Mouse (Mus musculus): ENCODE results near the gene Usp4. TPM values are rescaled to one million over a fixed set of nuclear protein-coding genes. Genes with fewer than 3 reads are reported as not detected.

Usp4 gene
- polyA plus RNA-seq (2014; fragmentation: Illumina TruSeq; extraction: RNeasy Lipid Tissue Mini Kit (QIAGEN cat#74804); ENCODE audit: low read depth, low replicate concordance), result 60.8 TPM

DNA sequence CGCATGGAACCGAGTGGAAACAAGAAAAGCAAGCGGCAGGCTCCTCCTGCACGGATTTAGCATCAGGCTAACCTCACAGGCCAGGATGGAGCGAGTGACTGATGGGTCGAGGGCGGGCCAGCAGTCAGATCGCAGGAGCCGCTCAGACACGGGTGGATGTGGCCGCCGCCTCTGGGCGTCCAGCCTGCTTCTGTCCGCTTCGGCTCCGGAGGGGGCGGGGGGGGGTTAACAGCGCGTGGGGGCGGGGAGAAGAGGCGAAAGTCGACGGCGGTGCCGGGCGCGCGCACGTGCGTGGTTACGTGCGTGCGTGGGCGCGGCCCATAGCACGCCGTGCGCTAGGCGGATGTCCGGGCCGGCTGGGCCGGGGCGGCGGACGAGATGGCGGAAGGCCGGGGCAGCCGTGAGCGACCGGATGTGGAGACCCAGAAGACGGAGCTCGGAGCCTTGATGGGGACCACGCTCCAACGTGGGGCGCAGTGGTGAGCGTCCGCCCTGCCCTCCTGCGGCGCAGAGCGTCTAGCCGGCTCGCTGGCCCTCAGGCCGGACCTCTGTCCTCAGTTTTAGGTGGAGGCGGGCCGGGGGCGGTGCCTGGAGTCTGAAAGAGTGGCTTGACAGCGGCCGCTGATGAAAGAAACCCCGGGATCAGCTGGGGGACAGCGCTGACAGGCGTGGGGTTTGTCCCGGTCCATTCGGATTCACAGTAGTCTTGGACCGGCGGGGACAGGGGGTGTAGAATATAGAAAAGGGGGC is at the start of gene Usp4:
Usp4 (plus strand) TSS at position 314 of the 750 bp plus-strand sequence.

DNA sequence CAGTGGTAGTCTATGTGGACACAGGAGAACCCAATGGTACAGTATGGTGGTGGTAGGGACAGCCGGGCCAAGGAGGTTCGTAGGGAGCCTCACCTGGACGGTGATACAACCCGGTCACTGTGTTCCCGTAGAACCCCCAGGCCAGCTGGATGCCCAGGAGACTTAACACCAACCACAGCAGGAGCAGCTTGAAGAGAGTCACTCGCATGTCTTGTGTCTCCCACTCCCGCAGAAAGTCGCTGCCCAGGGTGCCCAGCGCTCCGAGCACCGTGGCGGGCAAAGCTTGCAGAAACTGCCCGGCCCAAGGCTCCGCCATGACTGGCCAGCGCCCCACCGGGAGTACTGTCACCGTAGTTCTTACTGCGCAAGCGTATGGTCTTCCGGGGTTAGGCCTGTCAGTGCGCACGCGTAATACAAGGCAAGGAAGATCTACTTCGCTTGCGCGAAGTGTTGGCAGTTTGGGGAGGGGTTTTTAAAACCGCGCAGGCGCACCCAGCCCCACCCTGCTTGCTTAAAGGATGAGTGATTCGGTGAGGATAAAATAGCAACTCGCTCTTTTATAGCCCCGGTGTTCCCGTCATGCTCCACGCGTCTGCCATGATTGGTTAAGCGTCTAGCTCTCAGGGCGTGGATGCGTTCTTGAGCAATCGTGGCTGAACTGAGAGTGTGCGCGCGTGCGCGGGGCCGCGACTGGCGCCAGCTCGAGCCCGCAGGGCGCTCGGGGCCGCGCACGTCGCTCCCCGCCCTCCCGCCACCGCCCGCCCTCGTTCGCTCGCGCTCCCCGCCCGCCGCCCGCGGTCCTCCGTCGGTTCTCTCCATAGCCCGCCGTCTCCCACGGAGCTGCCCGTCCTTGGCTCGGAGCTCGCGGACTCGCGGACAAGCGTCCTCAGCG is 41.8 kb upstream of the Usp4 start, which contains the start of the genes Rhoa and Tcta:
Rhoa (plus strand) TSS at position 501 of the 892 bp plus-strand sequence.
Tcta (minus strand) TSS at position 532 of the 892 bp plus-strand sequence.

DNA sequence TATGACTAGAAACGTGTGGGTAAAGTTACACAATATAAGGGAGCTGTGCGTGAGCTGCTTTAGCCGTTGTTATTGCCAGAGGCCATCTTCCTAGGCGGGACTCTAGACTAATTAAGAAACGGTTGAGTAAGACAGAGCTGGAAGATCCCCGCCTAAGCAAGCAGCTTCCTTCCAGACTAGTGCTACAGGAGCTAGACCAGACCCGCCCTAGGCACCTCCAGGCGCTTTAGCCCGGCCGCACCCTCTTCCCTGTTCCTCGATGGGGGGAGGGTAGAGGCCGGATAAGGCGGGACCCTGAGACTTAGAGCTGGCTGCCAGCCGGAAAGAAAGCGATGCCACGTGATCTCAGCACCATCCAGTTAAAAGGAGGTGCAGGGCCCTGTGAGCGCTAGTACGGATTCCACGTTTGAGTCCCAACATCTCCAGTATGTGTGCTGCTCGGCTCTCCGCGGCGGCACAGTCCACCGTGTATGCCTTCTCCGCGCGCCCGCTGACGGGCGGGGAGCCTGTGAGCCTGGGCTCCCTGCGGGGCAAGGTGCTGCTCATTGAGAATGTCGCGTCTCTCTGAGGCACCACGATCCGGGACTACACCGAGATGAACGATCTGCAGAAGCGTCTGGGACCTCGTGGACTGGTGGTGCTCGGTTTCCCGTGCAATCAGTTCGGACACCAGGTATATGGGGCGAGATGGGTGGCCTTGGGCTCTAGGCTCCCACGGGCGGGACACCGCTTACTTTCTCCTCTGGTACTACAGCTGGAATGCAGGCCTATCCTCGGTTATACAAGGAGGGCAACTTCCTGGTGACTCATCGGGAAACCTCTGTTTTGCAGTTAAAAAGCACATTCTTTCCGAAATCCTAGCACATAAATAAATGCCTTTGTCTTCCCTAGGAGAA is 8.5 kb upstream of the Usp4 start, which contains the start of gene Gpx1:
Gpx1 (plus strand) TSS at position 18 of the 896 bp plus-strand sequence.

DNA sequence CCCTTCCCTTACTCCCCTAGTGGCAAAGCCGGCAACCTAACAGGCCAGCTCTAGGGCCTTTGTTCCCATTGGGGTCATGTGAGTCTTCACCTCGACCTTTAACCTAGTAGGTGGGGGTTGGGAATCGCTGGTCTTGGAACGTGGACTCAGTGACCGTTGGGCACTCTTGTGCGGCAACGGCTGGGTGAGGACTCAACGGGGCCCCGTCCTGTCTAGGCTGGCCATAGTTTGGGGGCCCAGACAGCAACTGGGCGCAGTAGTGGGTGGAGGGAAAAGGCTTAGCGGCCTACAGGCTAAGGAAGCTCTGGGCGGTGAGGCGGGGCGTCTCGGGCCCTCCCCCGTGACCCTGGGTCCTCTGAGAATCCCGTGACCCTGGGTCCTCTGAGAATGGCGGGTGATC is 45.0 kb downstream of the Usp4 start, which contains the start of gene 1700102P08Rik:
1700102P08Rik (plus strand) TSS at position 130 of the 400 bp plus-strand sequence.

DNA sequence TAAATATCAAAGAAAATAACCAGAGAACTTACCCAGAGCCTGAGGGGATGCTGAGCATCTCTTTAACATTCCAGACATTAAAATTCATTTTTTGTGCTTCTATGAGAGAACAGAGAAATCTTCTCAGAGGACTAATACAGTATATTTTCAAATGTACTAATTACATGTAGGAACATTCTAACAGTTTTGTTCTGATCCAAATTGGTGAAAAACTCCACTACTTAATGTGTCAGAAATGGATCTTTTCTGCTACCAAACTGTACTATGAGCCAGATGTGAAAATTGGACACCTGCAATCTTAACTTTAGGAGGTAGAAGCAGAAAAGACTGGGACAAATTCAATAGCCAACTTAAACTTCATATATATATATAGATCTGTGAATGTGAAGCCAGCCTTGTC is 80.7 kb downstream of the Usp4 start, which contains the start of gene Ccdc36:
Ccdc36 (minus strand) TSS at position 101 of the 400 bp plus-strand sequence.

DNA sequence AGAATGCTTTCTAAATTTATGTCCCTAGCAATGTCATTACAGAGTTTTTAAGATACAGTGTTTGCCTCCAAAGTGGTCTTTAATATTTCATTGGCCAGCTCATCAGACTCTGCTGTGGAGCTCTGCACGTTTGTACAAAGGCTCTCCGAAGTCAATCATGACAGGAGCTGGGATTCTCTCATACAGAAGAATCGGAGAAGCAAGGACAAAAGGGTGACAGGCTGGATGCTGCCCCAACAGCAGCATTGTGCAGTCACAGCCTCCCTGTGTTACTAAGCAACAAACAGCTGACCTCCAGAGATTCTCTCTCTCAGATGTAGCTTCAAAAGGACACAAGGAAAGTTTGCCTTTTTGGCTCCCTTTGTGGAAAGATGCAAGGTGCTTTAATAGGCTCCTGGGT is 88.5 kb downstream of the Usp4 start, which contains the start of gene BC048562:
BC048562 (plus strand) TSS at position 301 of the 400 bp plus-strand sequence.

Other genes starting within 250 kb of the Usp4 start
- 1.1 TPM for gene Bsn, start 157.5 kb upstream of the Usp4 start, polyA plus RNA-seq (2014; fragmentation: Illumina TruSeq; extraction: RNeasy Lipid Tissue Mini Kit (QIAGEN cat#74804); ENCODE audit: low read depth, low replicate concordance)
- 101 TPM for gene Dag1, start 83.9 kb upstream of the Usp4 start, polyA plus RNA-seq (2014; fragmentation: Illumina TruSeq; extraction: RNeasy Lipid Tissue Mini Kit (QIAGEN cat#74804); ENCODE audit: low read depth, low replicate concordance)
- gene Nicn1, start 57.4 kb upstream of the Usp4 start, polyA plus RNA-seq (2014; fragmentation: Illumina TruSeq; extraction: RNeasy Lipid Tissue Mini Kit (QIAGEN cat#74804); ENCODE audit: low read depth, low replicate concordance), result 30.2 TPM
- 35.7 TPM for gene Amt, start 51.0 kb upstream of the Usp4 start, polyA plus RNA-seq (2014; fragmentation: Illumina TruSeq; extraction: RNeasy Lipid Tissue Mini Kit (QIAGEN cat#74804); ENCODE audit: low read depth, low replicate concordance)
- 287 TPM for gene Rhoa, start 41.7 kb upstream of the Usp4 start, polyA plus RNA-seq (2014; fragmentation: Illumina TruSeq; extraction: RNeasy Lipid Tissue Mini Kit (QIAGEN cat#74804); ENCODE audit: low read depth, low replicate concordance)
- 60.6 TPM for gene Tcta, start 41.7 kb upstream of the Usp4 start, polyA plus RNA-seq (2014; fragmentation: Illumina TruSeq; extraction: RNeasy Lipid Tissue Mini Kit (QIAGEN cat#74804); ENCODE audit: low read depth, low replicate concordance)
- gene Gpx1, start 8.9 kb upstream of the Usp4 start, polyA plus RNA-seq (2014; fragmentation: Illumina TruSeq; extraction: RNeasy Lipid Tissue Mini Kit (QIAGEN cat#74804); ENCODE audit: low read depth, low replicate concordance), result 621 TPM
- 2.5 TPM for gene 1700102P08Rik, start 45.0 kb downstream of the Usp4 start, polyA plus RNA-seq (2014; fragmentation: Illumina TruSeq; extraction: RNeasy Lipid Tissue Mini Kit (QIAGEN cat#74804); ENCODE audit: low read depth, low replicate concordance)
- 0.40 TPM for gene Ccdc36, start 80.6 kb downstream of the Usp4 start, polyA plus RNA-seq (2014; fragmentation: Illumina TruSeq; extraction: RNeasy Lipid Tissue Mini Kit (QIAGEN cat#74804); ENCODE audit: low read depth, low replicate concordance)
- 1.6 TPM for gene BC048562, start 88.6 kb downstream of the Usp4 start, polyA plus RNA-seq (2014; fragmentation: Illumina TruSeq; extraction: RNeasy Lipid Tissue Mini Kit (QIAGEN cat#74804); ENCODE audit: low read depth, low replicate concordance)
- gene Ccdc71, start 112.7 kb downstream of the Usp4 start, polyA plus RNA-seq (2014; fragmentation: Illumina TruSeq; extraction: RNeasy Lipid Tissue Mini Kit (QIAGEN cat#74804); ENCODE audit: low read depth, low replicate concordance), result 20.1 TPM
- gene Klhdc8b, start 113.7 kb downstream of the Usp4 start, polyA plus RNA-seq (2014; fragmentation: Illumina TruSeq; extraction: RNeasy Lipid Tissue Mini Kit (QIAGEN cat#74804); ENCODE audit: low read depth, low replicate concordance), result 61.8 TPM
- 122 TPM for gene Lamb2, start 131.9 kb downstream of the Usp4 start, polyA plus RNA-seq (2014; fragmentation: Illumina TruSeq; extraction: RNeasy Lipid Tissue Mini Kit (QIAGEN cat#74804); ENCODE audit: low read depth, low replicate concordance)
- 99.3 TPM for gene Usp19, start 142.7 kb downstream of the Usp4 start, polyA plus RNA-seq (2014; fragmentation: Illumina TruSeq; extraction: RNeasy Lipid Tissue Mini Kit (QIAGEN cat#74804); ENCODE audit: low read depth, low replicate concordance)
- 126 TPM for gene Qars, start 159.9 kb downstream of the Usp4 start, polyA plus RNA-seq (2014; fragmentation: Illumina TruSeq; extraction: RNeasy Lipid Tissue Mini Kit (QIAGEN cat#74804); ENCODE audit: low read depth, low replicate concordance)
- gene Qrich1, start 169.0 kb downstream of the Usp4 start, polyA plus RNA-seq (2014; fragmentation: Illumina TruSeq; extraction: RNeasy Lipid Tissue Mini Kit (QIAGEN cat#74804); ENCODE audit: low read depth, low replicate concordance), result 68.9 TPM
- 69.1 TPM for gene Impdh2, start 212.4 kb downstream of the Usp4 start, polyA plus RNA-seq (2014; fragmentation: Illumina TruSeq; extraction: RNeasy Lipid Tissue Mini Kit (QIAGEN cat#74804); ENCODE audit: low read depth, low replicate concordance)
- gene Ndufaf3, start 219.6 kb downstream of the Usp4 start, polyA plus RNA-seq (2014; fragmentation: Illumina TruSeq; extraction: RNeasy Lipid Tissue Mini Kit (QIAGEN cat#74804); ENCODE audit: low read depth, low replicate concordance), result 29.0 TPM
- 95.8 TPM for gene Dalrd3, start 222.0 kb downstream of the Usp4 start, polyA plus RNA-seq (2014; fragmentation: Illumina TruSeq; extraction: RNeasy Lipid Tissue Mini Kit (QIAGEN cat#74804); ENCODE audit: low read depth, low replicate concordance)
- 39.9 TPM for gene Wdr6, start 230.9 kb downstream of the Usp4 start, polyA plus RNA-seq (2014; fragmentation: Illumina TruSeq; extraction: RNeasy Lipid Tissue Mini Kit (QIAGEN cat#74804); ENCODE audit: low read depth, low replicate concordance)
- gene P4htm, start 249.8 kb downstream of the Usp4 start, polyA plus RNA-seq (2014; fragmentation: Illumina TruSeq; extraction: RNeasy Lipid Tissue Mini Kit (QIAGEN cat#74804); ENCODE audit: low read depth, low replicate concordance), result 7.0 TPM